Mouse (Mus musculus) myocyte (in vitro differentiated cells): ENCODE data around the gene Grk1.

Source experiments
- E2F4 ChIP-seq: IDR thresholded peaks from one replicate; pipeline ENCODE4 v1.6.1; 2011; ENCODE audit warnings: mild to moderate bottlenecking, control low read depth, moderate library complexity; ENCODE audit not compliant: insufficient read depth
- POLR2A ChIP-seq: IDR thresholded peaks from one replicate; pipeline ENCODE4 v1.6.1; 2011; ENCODE audit warnings: low read depth, mild to moderate bottlenecking, control low read depth, moderate library complexity; ENCODE audit not compliant: insufficient read length
- POLR2AphosphoS2 ChIP-seq: IDR thresholded peaks from one replicate; pipeline ENCODE4 v1.6.1; 2011; ENCODE audit warnings: low read depth, control low read depth; ENCODE audit not compliant: insufficient read length
- SRF ChIP-seq: IDR thresholded peaks from one replicate; pipeline ENCODE4 v1.6.1; 2011; ENCODE audit warnings: low read depth; ENCODE audit not compliant: control insufficient read depth, insufficient read length

- TF ChIP-seq E2F4 (no peak), POLR2A (no peak), SRF (no peak), POLR2AphosphoS2 (no peak)
Observed at GRCm38 (mm10) chr8:13412891-13413558, 8.1 kb downstream of the Grk1 start.
